Mouse (Mus musculus) heart, postnatal 36 days (tissue): Measurements from ENCODE around the gene Samd10. TPM values are rescaled to one million over a fixed set of nuclear protein-coding genes. Genes with fewer than 3 reads are reported as not detected.

Experiments used
- DNase-seq, 2 experiments: peaks; one replicate each; pipeline ENCODE4 v3.0.0; 2021 to 2022
- intact Hi-C: fragments of 180-260 bp; cut with DNase I; formaldehyde crosslinking; loops from one replicate; pipeline ENCODE4 v1.15.1; 2025
- total RNA-seq, 2 experiments: library from RNA; stranded (reverse); gene quantifications; 2 replicates each; pipeline ENCODE4 v1.2.3; 2021

Samd10 gene
- total RNA-seq, 2 experiments from 2014 or later: 2.3 to 2.4 TPM

- no peak for DNase-seq
- intact Hi-C loops: no loop called here
Observed at GRCm38 (mm10) chr2:181578790-181579618, 20.0 kb downstream of the Samd10 start.

DNA sequence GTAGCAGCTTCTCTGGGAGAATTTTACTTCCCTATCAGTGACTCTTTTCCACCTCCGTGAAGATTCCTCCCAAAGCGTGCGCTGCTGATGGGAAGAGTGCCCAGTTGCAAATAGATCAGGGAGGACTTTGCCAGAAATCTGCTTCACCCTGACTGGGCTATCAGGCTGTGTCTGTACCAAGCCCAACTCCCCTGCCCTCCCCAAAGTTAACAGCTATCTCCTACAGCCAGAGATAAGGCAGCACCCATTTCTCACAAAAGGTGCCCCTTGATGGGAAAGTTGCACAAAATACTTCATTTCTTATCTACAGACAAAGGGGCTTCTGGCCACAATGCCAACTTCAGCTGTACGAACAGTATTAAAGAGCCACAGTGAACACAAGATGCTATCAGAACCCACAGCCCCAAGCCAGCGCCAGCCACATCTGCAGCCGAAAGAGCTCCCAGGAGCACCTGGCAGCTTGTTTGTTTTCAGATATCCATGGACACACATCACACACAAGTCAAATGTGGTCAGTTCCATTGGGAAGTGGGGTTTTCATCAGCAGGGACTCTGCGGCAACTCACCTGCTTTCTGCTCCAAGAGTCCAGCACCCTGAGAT, 20.9 kb downstream of the Samd10 start:
- intact Hi-C loops: no loop called here
- DNase-seq: no peak

DNA sequence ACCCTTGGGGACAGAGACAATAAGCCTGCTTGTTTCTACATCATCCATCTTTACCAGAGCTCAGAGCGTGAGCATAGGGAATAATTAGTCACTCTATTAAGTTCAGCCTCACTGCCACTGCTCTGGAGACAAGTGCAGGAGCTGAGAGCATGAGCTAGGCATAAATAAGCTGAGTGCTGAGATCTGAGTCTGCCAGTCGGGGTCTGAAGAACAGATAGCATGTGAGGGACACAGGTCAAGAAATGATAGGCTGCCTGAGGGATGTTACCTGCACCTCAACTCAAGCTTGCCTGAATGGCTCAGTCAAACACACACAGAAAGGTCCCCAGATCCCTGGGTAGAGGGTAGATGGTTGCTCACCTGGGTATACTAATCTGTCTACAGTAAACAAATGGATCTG, 21.9 kb downstream of the Samd10 start:
- no peak for DNase-seq
- intact Hi-C loops: no loop called here

GRCm38 (mm10) chr2:181576613-181577012, 22.4 kb downstream of the Samd10 start:
- no peak for DNase-seq
- intact Hi-C loops: no loop called here

GRCm38 (mm10) chr2:181574921-181575545, 24.0 kb downstream of the Samd10 start:
- intact Hi-C loops: no loop called here
- no peak for DNase-seq

DNA sequence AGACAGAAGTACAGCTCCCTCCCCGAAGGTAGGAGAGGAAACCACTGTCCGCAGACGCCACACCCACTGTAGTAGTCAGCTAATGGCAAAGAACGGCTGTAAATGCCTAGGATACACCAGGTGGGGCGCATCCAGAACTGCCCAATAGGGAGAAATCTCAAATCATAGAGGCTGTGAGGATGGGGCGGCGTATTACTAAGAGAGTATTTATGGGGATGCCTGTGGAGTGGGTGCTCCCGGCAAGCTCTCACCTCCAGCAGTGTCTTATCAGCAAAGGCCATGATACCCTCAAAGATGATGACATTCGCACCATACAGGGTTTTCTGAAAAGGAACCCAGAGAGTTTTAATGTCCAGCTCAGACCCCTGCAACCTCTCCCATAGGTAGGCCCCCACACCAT, 25.1 kb downstream of the Samd10 start:
- intact Hi-C loops: no loop called here
- no peak for DNase-seq

- intact Hi-C loops: no loop called here
Observed at GRCm38 (mm10) chr2:181572921-181573920, 25.8 kb downstream of the Samd10 start.

DNA sequence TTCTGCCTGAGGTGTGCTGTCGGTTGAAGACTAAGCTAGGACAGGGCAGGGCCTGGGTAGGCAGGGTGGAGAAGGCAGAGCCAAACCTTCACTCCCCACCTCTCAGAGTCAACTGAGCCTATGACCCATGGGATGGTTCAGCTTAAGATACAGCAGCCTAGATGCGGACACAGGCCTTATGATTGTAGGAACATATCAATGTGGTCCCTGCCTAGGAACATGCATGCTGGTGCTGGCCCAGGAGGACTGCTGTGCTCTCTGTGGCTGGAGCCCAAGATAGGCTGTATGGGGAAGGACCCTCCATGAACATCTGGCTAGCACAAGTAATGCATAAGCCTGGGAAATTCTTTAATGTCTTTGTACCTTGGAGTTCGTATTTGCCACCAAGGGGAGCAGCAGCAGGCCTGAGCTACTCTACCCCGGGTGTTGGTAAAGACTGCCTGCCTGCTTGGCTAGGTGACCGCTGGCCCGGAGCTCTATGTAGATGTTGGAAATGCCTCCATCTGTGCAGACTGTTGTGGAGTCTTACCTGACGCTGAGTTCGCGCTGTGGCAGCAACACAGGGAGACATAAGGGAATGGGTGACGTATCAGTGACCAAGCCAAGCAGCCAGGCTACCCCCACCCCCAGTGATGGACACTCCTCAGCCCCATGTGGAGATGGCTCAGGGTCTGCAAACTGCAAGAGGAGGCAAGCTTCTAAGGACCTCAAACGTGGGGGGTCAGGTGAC, 26.9 kb downstream of the Samd10 start:
- intact Hi-C loops: no loop called here
- DNase-seq: no peak

More at GRCm38 (mm10) chr2:181572921-181573920, 25.8 kb downstream of the Samd10 start:
- DNase-seq: peak; percentile 33 to 42

- intact Hi-C loops: no loop called here
- DNase-seq: no peak
Observed at GRCm38 (mm10) chr2:181570921-181571595, 28.0 kb downstream of the Samd10 start.

GRCm38 (mm10) chr2:181570375-181570774, 28.6 kb downstream of the Samd10 start:
- intact Hi-C loops: no loop called here
- DNase-seq: no peak

GRCm38 (mm10) chr2:181569856-181570255, 29.2 kb downstream of the Samd10 start:
- intact Hi-C loops: loop anchor here (2.0 kb wide), 3 partner anchors 45 to 179 kb away; no protein-coding TSS in a partner anchor
- DNase-seq: no peak

DNA sequence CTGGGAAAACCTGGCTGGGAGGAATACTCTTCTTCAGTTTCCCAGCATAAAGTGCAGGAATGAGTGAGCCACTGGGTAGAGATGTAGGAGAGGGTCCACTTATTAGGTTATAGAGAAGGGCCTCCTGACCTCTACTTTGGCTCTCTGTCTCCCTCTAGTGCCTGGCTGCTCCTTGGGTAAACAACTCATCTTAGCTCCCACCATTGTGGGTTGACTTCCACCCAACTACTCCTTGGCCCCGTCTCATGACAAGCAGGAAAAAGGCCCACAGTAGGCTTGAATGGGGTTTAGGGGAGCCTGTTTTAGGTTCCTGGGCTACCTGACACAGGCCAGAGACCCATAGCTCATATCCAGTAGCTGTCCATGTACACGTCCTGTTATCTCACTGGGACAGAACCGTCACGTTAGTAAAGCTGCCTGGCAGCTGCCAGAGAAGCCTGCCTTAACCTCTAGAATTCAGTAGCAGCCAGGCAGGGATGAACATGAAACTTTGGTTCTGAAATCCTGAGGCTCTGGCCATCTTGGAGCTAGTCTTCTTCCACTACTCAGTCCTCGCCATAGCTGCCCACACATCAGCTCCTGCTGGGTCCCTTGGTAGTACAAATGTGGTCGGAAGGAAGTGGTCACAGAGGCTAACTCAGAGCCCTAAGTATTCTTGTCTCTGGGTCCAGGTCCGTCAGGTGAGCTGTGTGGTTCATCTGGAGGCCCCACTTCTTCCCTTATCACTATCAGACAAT, 30.6 kb downstream of the Samd10 start:
- intact Hi-C loops: loop anchor here (2.0 kb wide), 3 partner anchors 44 to 178 kb away; no protein-coding TSS in a partner anchor
- peak; percentile 53 to 70 for DNase-seq

GRCm38 (mm10) chr2:181567338-181567737, 31.7 kb downstream of the Samd10 start:
- intact Hi-C loops: no loop called here
- DNase-seq: no peak

DNA sequence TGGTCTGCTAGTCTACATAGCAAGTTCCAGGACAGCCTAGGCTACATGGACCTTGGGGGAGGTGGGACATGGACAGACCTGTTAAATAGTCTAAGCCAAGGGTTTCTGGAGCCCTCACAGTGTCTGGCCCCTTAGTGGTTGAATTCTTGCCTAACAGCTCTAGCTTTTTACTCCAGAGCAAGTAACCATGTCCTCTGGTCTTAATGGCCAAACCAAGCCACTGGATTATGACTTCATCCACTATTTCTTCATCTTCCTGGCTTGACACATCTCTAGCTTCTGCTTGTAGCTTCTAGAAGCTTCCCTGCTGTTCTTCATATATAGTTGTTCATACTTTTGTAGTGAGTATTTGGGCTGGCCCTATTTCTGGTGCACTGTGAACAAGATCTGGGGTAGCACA, 45.2 kb downstream of the Samd10 start:
- no peak for DNase-seq
- intact Hi-C loops: no loop called here

DNA sequence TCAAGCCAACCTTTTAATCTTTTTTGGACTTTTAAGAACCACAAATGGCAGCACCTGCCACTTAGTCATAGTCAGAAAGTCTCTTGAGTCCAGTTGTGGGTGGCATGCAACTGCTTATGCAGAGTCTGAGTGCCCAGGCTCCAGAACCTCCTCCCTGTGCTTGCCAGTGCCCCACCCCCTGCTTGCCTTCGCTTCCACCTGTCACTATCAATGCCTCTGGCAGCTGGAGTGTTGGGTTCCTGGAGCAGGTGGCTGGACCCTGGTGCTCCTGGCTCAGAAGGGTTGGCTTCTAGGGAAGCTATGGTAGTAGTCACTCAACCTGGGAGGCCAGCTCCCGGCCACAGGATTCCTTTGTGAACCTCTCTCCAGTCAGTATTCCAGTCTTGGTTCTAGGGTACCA, 48.8 kb downstream of the Samd10 start:
- intact Hi-C loops: no loop called here
- no peak for DNase-seq

DNA sequence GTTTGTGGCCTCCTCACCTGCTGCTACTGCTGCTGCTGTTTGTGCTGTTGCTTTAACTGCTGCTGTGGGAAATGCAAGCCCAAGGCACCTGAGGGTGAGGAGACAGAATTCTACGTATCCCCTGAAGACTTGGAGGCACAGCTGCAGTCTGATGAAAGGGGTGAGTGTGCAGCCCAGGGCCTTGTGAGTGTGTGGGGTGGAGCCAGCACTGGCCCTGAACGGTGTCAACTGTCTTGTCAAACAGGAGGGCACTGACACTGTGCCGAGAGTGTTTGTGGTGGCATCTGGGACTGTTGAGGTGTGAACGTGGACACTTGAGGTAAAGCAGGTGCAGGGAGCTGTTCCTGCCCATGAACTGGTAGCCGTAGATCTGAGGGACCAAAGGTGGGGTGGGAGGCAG, 50.3 kb downstream of the Samd10 start:
- intact Hi-C loops: no loop called here
- DNase-seq: no peak

DNA sequence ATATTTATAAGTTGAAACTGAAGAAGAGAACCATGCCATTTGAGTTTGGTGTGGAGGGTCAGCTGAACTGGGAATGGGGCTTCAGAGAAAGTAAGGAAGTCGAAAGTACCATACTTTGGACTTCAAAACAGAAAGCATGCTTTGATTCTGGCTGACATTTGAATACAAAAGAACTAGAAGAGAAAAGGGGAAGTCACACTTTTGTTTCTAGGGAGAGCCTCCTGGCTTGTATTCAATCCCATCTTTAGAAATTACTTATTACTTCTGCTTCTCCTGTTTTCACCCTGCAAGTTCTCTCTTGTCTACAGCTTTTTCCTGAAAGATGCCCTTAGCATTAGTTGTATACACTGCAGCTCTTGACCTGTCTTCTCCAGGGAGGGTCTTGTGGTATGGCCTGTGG, 50.8 kb downstream of the Samd10 start:
- DNase-seq: no peak
- intact Hi-C loops: no loop called here

DNA sequence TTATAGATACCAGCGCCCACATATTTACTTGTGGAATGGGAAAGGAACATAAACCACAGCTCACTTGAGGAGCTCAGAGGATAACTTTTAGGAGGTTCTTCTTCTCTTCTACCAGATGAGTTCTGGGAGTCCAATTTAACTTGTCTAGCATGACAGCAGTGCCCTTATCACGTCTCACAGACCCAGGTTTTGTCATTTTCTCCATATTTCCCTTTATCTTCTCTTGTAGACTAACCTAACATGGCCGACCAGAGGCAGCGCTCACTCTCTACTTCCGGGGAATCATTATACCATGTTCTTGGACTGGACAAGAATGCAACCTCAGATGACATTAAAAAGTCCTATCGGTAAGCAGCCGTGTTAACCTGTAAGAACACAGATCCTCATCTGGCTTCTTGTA, 52.9 kb downstream of the Samd10 start:
- intact Hi-C loops: no loop called here
- no peak for DNase-seq
